Mouse (Mus musculus) bone marrow, adult 2 months (tissue): ENCODE results near the gene Rpl36a. TPM values are rescaled to one million over a fixed set of nuclear protein-coding genes. Genes with fewer than 3 reads are reported as not detected.

Experiments
- H3K27ac ChIP-seq: fragments of 200-500 bp; 2 replicates; pipeline ENCODE4 v1.5.1; 2012; ENCODE audit warnings: low read depth, mild to moderate bottlenecking, control low read depth, inconsistent platforms, low read length; ENCODE audit not compliant: control insufficient read depth, poor library complexity, insufficient read depth
- H3K4me1 ChIP-seq: fragments of 200-500 bp; 2 replicates; pipeline ENCODE4 v1.6.1; 2011; ENCODE audit warnings: low read length; ENCODE audit not compliant: control insufficient read depth, insufficient read depth
- H3K4me3 ChIP-seq: fragments of 200-500 bp; replicated peaks from 2 replicates; pipeline ENCODE3; 2011; ENCODE audit warnings: mild to moderate bottlenecking, low read depth, low read length, control low read depth; ENCODE audit not compliant: control insufficient read depth
- CTCF ChIP-seq: fragments of 200-500 bp; IDR thresholded peaks from 2 replicates; pipeline ENCODE4 v1.5.1; 2011; ENCODE audit warnings: low read length, control low read depth; ENCODE audit not compliant: control insufficient read depth, insufficient read depth
- POLR2A ChIP-seq: fragments of 200-500 bp; IDR thresholded peaks from 2 replicates; pipeline ENCODE4 v1.6.1; 2011; ENCODE audit warnings: low read depth, mild to moderate bottlenecking, control low read depth, low read length, borderline replicate concordance; ENCODE audit not compliant: control insufficient read depth
- WGBS: fragments of 180-500 bp; shearing (Covaris S2); methylation state at CpG from one replicate; pipeline ENCODE4 v1.1.7; 2018; 5-methylcytosine and 5-hydroxymethylcytosine counted together
- polyA plus RNA-seq: library from polyadenylated mRNA; stranded (reverse); fragments of >200 nt; gene quantifications from 2 replicates; pipeline ENCODE4 v1.2.4, GENCODE M21; 2011; ENCODE audit warnings: low replicate concordance; ENCODE audit not compliant: missing spikeins, insufficient read depth, insufficient read length

Rpl36a gene
- polyA plus RNA-seq, 1 experiment = 606 TPM

- Histone ChIP-seq H3K27ac (no peak overlapping the region), H3K4me1 (no peaks in the 10 kb centered on the region), H3K4me3 (no peak overlapping the region)
- no peak for TF ChIP-seq POLR2A
- TF ChIP-seq CTCF = no peak
- WGBS = 49% methylated on average over 3 of the region's 3 CpGs
These were observed 49.7 kb downstream of the Rpl36a start for GRCm38 (mm10) chrX:134635111-134635510.

- no peak for TF ChIP-seq POLR2A
- TF ChIP-seq CTCF = no peak
- Histone ChIP-seq H3K4me1 (no peaks in the 10 kb centered on the region), H3K4me3 (no peak overlapping the region), H3K27ac (no peak overlapping the region)
- 58% methylated on average over 3 of the region's 3 CpGs for WGBS
These were observed 50.4 kb downstream of the Rpl36a start for GRCm38 (mm10) chrX:134635860-134636259.

Other genes with a start within 250 kb of the Rpl36a start
- 0.84 and 2.0 TPM in 2 replicates for gene Drp2, start 181.1 kb upstream of the Rpl36a start, polyA plus RNA-seq
- gene Taf7l, start 109.2 kb upstream of the Rpl36a start, polyA plus RNA-seq = not detected in 2 replicates
- gene Timm8a1, start 43.8 kb upstream of the Rpl36a start, polyA plus RNA-seq = 11.6 and 28.4 TPM in 2 replicates
- 43.9 and 79.4 TPM in 2 replicates for gene Btk, start 2.1 kb upstream of the Rpl36a start, polyA plus RNA-seq
- gene Gla, start 15.5 kb downstream of the Rpl36a start, polyA plus RNA-seq = 1.5 and 6.8 TPM in 2 replicates
- 50.4 and 53.5 TPM in 2 replicates for gene Hnrnph2, start 15.5 kb downstream of the Rpl36a start, polyA plus RNA-seq
- gene Armcx4, start 100.9 kb downstream of the Rpl36a start, polyA plus RNA-seq = 1.2 and 2.5 TPM in 2 replicates
- 3.2 and 4.7 TPM in 2 replicates for gene Armcx1, start 132.3 kb downstream of the Rpl36a start, polyA plus RNA-seq
- 1.2 and 4.6 TPM in 2 replicates for gene Armcx6, start 165.8 kb downstream of the Rpl36a start, polyA plus RNA-seq
- 5.4 and 13.2 TPM in 2 replicates for gene Armcx3, start 170.9 kb downstream of the Rpl36a start, polyA plus RNA-seq
- 3.1 and 6.5 TPM in 2 replicates for gene Armcx2, start 223.6 kb downstream of the Rpl36a start, polyA plus RNA-seq